Mouse (Mus musculus) gastrocnemius, postnatal 14 days (tissue): ENCODE data around the gene Gm10338. TPM values are rescaled to one million over a fixed set of nuclear protein-coding genes. Genes with fewer than 3 reads are reported as not detected.
A peak's percentile ranks its signal among the peaks of the same experiment; 100 is the strongest.
"Not testable (repeated sequence)": the region's sequence is repeated elsewhere in the genome, so short reads cannot be mapped to it uniquely, and the experiment has no call there.

ENCODE experiments used
- DNase-seq: peaks from one replicate; pipeline ENCODE4 v3.0.0; 2021; ENCODE audit warnings: mixed read lengths
- intact Hi-C: fragments of 180-260 bp; cut with DNase I; formaldehyde crosslinking; loops from one replicate; pipeline ENCODE4 v1.15.1; 2025; ENCODE audit warnings: low total_unique reads
- long read RNA-seq, 2 experiments: library from polyadenylated mRNA; stranded (forward); transcript quantifications; one replicate each; pipeline ENCODE4 v2.0.0; 2021
- total RNA-seq, 2 experiments: library from RNA; stranded (reverse); gene quantifications; 2 replicates each; pipeline ENCODE4 v1.2.3; 2021

Gm10338 gene
- total RNA-seq = not detected
- long read RNA-seq, experiment 1 = 0 reads
- long read RNA-seq, experiment 2 = 0 reads

GRCm38 (mm10) chr14:7595492-7595891 lies at the start of gene Gm10338:
TSS of gene Gm10338 (minus strand) at chr14:7595592.
- intact Hi-C loops = not testable (repeated sequence)

GRCm38 (mm10) chr14:7643872-7644271 lies 48.5 kb upstream of the Gm10338 start, which contains the start of gene Gm10128:
TSS of gene Gm10128 (minus strand) at chr14:7643972.
- intact Hi-C loops, DNase-seq: not testable (repeated sequence)

More at GRCm38 (mm10) chr14:7595492-7595891, at the start of gene Gm10338:
- not testable (repeated sequence) for DNase-seq

GRCm38 (mm10) chr14:7568382-7568781 lies 27.0 kb downstream of the Gm10338 start, which contains the start of gene Gm3558:
TSS of gene Gm3558 (minus strand) at chr14:7568566.
- DNase-seq, intact Hi-C loops: not testable (repeated sequence)

- peak; percentile 1 for DNase-seq
- intact Hi-C loops = not testable (repeated sequence)
Observed at GRCm38 (mm10) chr14:7567890-7568289, 27.5 kb downstream of the Gm10338 start.

GRCm38 (mm10) chr14:7567266-7567665 lies 28.1 kb downstream of the Gm10338 start:
- intact Hi-C loops, DNase-seq: not testable (repeated sequence)

Other genes starting within 250 kb of the Gm10338 start
- not detected for gene Gm8374, start 230.5 kb downstream of the Gm10338 start, total RNA-seq
- gene Gm3755, start 144.7 kb downstream of the Gm10338 start, total RNA-seq = not detected
- not detected for gene Gm3752, start 111.8 kb downstream of the Gm10338 start, total RNA-seq
- gene Gm3558, start 27.0 kb downstream of the Gm10338 start, total RNA-seq = 1 to 10 TPM; 1.6 to 2.2 TPM
- gene Gm10128, start 48.4 kb upstream of the Gm10338 start, total RNA-seq = not detected
- not detected for gene Gm26661, start 196.0 kb upstream of the Gm10338 start, total RNA-seq
- gene Flnb, start 222.4 kb upstream of the Gm10338 start, total RNA-seq = 10 to 100 TPM; 19.9 to 20.8 TPM